Mouse (Mus musculus): Measurements from ENCODE around the gene D2hgdh. TPM values are rescaled to one million over a fixed set of nuclear protein-coding genes. Genes with fewer than 3 reads are reported as not detected.
A peak's percentile ranks its signal among the peaks of the same experiment; 100 is the strongest.
"Not testable (repeated sequence)": the region's sequence is repeated elsewhere in the genome, so short reads cannot be mapped to it uniquely, and the experiment has no call there.

D2hgdh gene
- polyA plus RNA-seq, 1 experiment from 2014 or later: 16.1 TPM

DNA sequence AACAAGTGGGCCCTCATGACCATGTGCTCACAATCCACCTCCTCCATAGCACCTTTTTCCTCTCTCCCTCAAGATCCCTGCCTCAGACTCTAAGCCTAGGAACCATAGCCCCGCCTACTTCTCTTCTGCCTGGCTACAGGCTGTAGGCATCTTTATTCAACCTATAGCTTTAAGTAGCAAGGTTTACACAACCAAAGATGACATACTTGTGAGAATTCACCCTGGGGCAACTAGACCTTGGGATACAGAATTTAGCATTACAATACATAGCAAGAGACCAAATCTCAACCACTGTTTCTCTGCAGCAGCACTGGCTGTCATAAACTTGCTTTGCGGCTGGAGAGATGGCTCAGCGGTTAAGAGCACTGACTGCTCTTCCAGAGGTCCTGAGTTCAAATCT is 14.7 kb upstream of the D2hgdh start:
- no peak for DNase-seq (ENCODE audit: low spot score)
- 95% methylated on average over 3 of the region's 3 CpGs for WGBS
- peaks cover 93% of the 10 kb centered on the region for H3K36me3 ChIP-seq

DNA sequence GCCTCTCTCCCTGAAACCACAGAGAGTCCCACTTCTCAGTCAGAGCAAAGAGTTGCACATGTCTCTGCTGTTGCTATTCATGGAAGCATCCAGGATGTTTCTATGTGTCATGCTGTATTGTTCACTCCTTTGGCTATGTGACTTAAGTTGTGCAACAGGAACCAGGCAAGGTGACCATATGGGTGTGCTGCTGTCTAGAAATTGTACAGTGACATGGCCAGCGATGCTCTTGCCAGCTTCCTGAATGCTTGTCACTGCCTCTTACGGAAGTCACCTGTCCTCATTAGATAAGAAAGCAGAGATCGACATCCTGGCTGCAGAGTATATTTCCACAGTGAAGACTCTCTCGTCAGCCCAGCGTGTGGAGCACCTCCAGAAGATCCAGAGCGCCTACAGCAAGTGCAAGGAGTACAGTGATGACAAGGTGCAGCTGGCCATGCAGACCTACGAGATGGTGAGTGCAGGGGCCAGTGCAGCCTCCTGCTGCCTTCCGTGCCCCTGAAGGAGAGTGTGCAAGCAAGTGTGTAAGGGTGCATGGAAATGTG is 13.1 kb upstream of the D2hgdh start:
- WGBS: 93% methylated on average over 8 of the region's 8 CpGs

More for the DNA sequence above, 14.7 kb upstream of the D2hgdh start:
- Histone ChIP-seq H3K27me3 (ENCODE audit: insufficient read depth, poor library complexity, severe bottlenecking) (no peaks in the 10 kb centered on the region), H3K9me3 (no peaks in the 10 kb centered on the region), H3K4me3 (no peak overlapping the region), H3K4me1 (replicated peaks) (peaks cover 10% of the 10 kb centered on the region), H3K27ac (no peak overlapping the region)

DNA sequence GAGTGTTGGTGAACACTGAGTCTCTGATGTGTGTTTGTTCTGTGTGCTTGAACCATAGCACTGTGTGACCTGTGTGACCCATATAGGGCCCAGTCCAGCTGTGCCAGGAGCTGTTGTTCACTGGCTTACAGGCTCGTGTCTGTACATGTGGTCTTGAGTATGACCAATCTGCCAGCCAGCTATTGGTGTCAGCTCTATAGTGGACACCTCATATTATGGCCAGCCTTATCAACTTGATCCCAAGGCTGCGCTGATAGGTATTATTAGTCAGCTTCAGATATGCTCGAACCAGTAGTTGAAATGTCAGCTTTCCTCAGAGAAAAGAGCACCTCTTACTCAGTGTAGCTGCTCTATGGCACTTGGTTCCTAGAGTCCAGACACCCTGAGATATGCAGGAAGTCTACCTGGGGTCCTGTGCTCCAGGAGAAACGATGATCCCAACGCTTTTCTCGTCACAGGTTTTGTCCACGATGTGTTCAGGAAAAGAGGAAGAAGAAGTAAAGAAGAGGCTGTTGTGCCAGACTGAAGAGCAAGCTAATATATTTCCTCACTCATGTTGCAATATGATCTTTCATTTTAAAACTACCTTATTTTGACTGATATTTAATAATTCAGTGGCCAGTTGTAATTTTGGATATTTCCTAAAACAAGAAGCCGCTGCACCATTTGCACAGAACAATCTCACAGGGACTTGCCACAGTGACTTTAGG is 6.7 kb upstream of the D2hgdh start:
- no peaks in the 10 kb centered on the region for H3K4me1 ChIP-seq (replicated peaks)
- 92% methylated on average over 8 of the region's 8 CpGs for WGBS
- no peaks in the 10 kb centered on the region for H3K9me3 ChIP-seq
- no peak overlapping the region for H3K27ac ChIP-seq
- H3K27me3 ChIP-seq (ENCODE audit: insufficient read depth, poor library complexity, severe bottlenecking): no peaks in the 10 kb centered on the region
- no peak for DNase-seq (ENCODE audit: low spot score)
- H3K4me3 ChIP-seq: no peak overlapping the region
- H3K36me3 ChIP-seq: peaks cover 88% of the 10 kb centered on the region

More for the DNA sequence above, 13.1 kb upstream of the D2hgdh start:
- H3K4me1 ChIP-seq (replicated peaks): no peaks in the 10 kb centered on the region
- H3K27ac ChIP-seq: no peak overlapping the region
- no peak overlapping the region for H3K4me3 ChIP-seq
- no peaks in the 10 kb centered on the region for H3K27me3 ChIP-seq (ENCODE audit: insufficient read depth, poor library complexity, severe bottlenecking)
- peaks cover 94% of the 10 kb centered on the region for H3K36me3 ChIP-seq
- DNase-seq (ENCODE audit: low spot score): no peak
- no peaks in the 10 kb centered on the region for H3K9me3 ChIP-seq

DNA sequence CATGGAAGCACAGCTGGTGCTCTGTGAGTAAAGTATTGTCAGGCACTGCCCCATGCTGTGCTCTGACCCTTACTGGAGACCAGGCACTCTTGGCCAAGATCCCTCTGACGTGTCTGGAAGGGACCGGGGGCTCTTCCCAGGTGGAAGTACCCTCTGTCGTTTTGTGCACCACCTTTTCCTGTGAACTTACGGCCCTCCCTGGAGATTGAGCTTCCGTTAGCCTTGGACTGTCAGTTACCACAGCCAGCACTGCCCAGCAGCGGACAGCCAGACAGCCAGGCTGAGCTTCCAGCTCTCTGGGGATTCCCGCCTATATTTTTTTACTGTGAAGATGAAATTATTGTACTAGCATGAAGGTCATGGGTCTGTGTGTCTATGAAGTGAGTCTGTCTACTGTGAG is 6.0 kb upstream of the D2hgdh start:
- Histone ChIP-seq H3K9me3 (no peaks in the 10 kb centered on the region), H3K27me3 (ENCODE audit: insufficient read depth, poor library complexity, severe bottlenecking) (no peaks in the 10 kb centered on the region), H3K4me1 (replicated peaks) (no peaks in the 10 kb centered on the region), H3K36me3 (peaks cover 80% of the 10 kb centered on the region), H3K4me3 (no peak overlapping the region), H3K27ac (no peak overlapping the region)
- 81% methylated on average over 7 of the region's 7 CpGs for WGBS
- no peak for DNase-seq (ENCODE audit: low spot score)

DNA sequence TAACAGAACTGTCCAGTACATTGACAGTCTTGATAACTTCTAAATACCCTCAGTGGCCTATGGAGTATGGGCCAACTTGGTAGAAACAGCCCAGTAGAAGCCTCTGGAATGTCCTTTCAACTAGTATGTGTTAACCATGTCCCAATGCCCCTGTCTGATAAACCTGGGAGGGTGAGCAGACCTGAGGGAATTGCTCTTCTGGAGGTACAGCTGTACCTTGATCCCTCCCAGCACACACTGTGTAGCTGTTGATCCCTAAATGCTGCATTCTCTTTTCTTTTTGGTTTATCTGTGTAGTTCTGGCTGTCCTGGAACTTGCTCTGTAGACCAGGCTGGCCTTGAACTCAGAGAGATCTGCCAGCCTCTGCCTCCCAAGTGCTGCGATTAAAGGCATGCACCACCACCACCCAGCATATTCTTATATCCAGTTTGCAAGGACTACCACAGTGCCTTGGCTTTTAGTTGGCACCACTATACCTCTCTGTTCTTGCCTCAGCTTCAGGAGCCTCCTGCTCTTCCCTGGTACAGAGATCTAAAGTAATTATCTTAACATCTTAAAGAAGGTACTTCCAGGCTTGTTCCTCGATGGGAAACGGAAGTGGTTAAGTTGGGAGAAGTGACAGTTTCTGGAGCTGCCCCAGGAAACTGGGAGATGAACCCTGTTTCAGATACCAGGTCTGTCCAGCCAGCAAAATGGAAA is 763 bp upstream of the D2hgdh start:
- no peaks in the 10 kb centered on the region for H3K9me3 ChIP-seq
- peaks cover 28% of the 10 kb centered on the region for H3K36me3 ChIP-seq
- peak overlapping the region; percentile 90 for H3K27ac ChIP-seq
- no peaks in the 10 kb centered on the region for H3K27me3 ChIP-seq (ENCODE audit: insufficient read depth, poor library complexity, severe bottlenecking)
- H3K4me3 ChIP-seq: peak overlapping the region; percentile 60; the same call in 1 of the 2 replicates
- 84% methylated on average over 3 of the region's 3 CpGs for WGBS
- H3K4me1 ChIP-seq (replicated peaks): peaks cover 16% of the 10 kb centered on the region
- no peak for DNase-seq (ENCODE audit: low spot score)

DNA sequence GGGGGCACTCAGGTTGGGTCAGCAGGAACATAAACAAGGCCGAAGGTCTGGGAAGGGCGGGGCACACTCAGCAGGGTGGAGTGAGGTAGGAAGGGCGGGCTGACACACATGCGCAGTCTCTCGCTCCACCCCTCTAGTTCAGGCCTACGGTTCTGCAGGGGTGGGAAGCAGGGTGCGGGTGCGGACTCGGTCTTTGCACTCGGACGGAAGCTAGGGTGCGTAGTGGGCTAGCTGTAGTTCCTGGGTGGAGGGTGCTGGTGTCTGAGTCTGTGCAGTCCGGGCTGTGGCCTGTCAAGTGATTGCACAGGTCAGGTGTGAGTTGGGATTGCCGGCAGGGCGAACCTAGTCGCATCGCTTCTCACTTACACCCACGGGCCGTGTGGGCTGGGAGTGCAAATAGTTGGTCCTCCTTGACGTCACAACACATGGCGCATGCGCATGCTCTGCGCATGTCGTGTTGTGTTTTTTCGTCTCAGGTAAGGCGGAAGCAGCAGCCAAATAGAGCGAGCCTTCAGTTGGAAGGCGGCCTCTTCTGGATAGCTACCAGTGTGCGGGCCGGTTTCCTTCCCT is 481 bp downstream of the D2hgdh start:
- under 1% methylated on average over 30 of the region's 30 CpGs for WGBS

DNA sequence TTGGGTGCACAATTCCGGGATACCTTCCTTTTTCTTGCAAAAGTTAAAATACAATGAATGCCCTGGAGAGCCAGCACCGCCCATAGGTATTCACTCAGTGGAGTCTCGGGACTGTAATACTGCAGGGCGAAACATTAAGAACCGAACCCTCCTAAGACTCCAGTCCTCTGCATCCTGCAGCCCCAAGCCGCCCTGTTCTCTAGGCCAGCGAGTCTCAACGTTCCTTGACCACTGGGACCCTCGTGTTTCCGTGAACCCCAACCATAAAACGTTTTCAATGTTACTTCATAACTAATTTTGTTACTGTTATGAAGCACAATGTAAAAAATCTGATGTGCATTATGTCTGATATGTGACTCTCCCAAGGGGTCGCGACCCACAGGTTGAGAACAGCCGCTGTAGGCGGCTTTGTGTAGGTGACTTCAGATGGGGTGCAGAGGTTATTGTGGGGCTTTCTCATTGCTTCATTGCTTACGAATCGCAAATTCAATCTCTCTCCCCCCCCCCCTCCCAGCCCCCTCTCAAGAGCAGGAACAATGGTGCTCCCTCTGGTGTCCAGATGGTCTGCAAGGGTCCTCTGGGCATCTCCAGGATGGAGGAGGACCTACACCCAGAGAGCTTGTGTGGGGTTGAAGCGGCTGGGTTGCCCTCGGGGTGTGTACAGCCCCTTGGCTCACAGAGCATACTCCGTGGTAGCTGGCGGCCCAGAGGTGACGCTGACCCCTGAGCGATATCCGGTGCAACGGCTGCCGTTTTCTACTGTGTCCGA is 1.2 kb downstream of the D2hgdh start:
- WGBS: 48% methylated on average over 27 of the region's 27 CpGs
- peaks cover 16% of the 10 kb centered on the region for H3K4me1 ChIP-seq (replicated peaks)
- DNase-seq (ENCODE audit: low spot score): peak; percentile 34
- no peaks in the 10 kb centered on the region for H3K9me3 ChIP-seq
- H3K27me3 ChIP-seq (ENCODE audit: insufficient read depth, poor library complexity, severe bottlenecking): no peaks in the 10 kb centered on the region
- H3K27ac ChIP-seq: peak overlapping the region; percentile 90
- H3K36me3 ChIP-seq: peaks cover 14% of the 10 kb centered on the region
- peak overlapping the region; percentile 60 for H3K4me3 ChIP-seq

More for the DNA sequence above, 481 bp downstream of the D2hgdh start:
- Histone ChIP-seq H3K27me3 (ENCODE audit: insufficient read depth, poor library complexity, severe bottlenecking) (no peaks in the 10 kb centered on the region), H3K4me1 (replicated peaks) (peaks cover 16% of the 10 kb centered on the region), H3K9me3 (no peaks in the 10 kb centered on the region), H3K36me3 (peaks cover 22% of the 10 kb centered on the region), H3K4me3 (peak overlapping the region; percentile 60), H3K27ac (peak overlapping the region; percentile 90)
- peak; percentile 92 for DNase-seq (ENCODE audit: low spot score)

DNA sequence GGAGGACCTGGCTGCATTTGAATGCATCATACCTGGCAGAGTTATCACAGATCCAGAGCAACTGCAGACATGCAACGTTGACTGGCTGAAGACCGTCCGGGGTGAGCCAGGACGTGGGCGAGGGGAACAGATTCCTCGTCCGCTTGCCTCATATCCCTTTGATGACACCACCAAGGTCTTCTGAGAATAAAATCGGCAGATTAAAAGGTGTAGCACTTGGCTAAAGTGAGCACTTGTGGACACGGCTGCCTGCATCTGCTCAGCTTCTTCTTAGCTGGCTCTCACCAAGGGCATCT is 1.8 kb downstream of the D2hgdh start:
- Histone ChIP-seq H3K27ac (peak overlapping the region; percentile 90; the same call in 1 of the 2 replicates), H3K27me3 (ENCODE audit: insufficient read depth, poor library complexity, severe bottlenecking) (no peaks in the 10 kb centered on the region)

DNA sequence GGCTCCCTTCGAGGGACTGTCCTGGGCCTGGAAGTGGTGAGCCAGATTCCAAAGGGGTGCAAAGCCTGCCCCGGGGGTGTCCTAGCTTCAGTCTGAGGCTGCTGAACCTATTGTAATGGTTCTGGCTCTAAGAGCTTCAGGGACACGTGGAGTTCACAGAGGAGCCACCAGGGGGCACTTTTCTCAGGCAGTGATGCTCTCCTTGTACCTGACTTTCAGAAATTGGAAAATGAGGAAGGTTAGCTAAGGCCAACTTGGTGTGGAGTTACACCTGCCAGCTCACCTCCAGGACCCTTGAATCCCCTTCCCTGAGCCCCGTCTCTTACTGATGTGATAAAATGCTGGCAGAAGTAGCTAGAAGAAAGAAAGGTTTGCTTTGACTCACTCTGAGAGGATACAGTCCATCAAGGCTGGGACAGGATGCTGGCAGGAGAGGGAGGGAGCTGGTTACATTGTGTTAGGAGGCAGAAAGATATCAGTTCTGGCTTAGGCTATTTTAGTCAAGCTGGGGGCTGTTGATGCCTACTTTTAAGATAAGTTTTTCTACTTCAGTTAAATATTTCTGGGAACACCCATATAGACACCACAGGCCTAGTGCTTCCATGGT is 8.1 kb downstream of the D2hgdh start:
- H3K27me3 ChIP-seq (ENCODE audit: insufficient read depth, poor library complexity, severe bottlenecking); H3K4me1 ChIP-seq (replicated peaks); H3K27ac ChIP-seq; H3K9me3 ChIP-seq; H3K4me3 ChIP-seq; DNase-seq (ENCODE audit: low spot score): not testable (repeated sequence)
- H3K36me3 ChIP-seq: peaks cover 34% of the 10 kb centered on the region
- 57% methylated on average over 4 of the region's 4 CpGs for WGBS

More for the DNA sequence above, 1.8 kb downstream of the D2hgdh start:
- Histone ChIP-seq H3K9me3 (no peaks in the 10 kb centered on the region), H3K4me1 (replicated peaks) (peaks cover 16% of the 10 kb centered on the region), H3K4me3 (peak overlapping the region; percentile 60; the same call in 1 of the 2 replicates), H3K36me3 (peaks cover 9% of the 10 kb centered on the region)
- DNase-seq (ENCODE audit: low spot score): no peak
- 95% methylated on average over 9 of the region's 9 CpGs for WGBS

DNA sequence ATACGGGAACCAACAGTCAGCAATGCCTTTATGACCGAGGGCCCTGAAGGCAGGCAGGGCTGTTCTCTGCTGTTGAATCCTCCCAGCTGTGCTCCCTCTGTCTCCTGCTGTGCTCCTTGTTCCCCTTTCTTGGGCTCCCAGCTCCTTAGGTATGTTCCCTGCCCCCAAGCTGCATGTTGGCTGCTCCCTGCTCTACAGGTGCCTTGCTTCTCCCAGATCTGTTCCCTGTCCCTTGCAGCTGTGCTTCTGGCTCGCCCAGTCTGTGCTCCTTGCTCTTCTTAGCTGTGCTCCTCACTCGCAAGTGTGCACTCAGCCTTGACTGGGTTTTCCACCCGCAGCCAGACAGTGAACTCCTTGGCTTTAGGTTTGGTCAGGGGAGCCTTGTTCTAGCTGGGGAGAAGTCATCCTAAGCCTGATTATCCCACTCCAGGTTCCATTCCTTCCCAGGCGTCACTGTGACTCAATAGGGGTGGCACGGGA is 10.0 kb downstream of the D2hgdh start:
- no peaks in the 10 kb centered on the region for H3K9me3 ChIP-seq
- WGBS: 87% methylated on average over 7 of the region's 7 CpGs
- H3K4me3 ChIP-seq: no peak overlapping the region

DNA sequence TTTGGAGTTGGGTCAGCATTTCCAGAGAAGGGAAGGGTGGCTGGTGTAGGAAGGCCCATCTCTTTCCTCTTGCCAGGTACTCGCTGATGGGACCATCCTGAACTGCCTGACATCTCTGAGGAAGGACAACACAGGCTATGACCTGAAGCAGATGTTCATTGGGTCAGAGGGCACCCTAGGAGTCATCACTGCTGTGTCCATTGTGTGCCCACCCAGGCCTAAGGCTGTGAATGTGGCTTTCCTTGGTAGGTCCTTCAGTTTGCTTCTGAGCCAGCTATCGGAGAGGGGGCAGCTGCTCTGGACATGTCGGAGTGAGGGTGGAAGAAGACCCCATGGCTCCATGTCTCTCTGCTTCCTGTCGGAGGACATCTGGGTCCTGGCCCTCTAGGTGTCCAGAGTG is 10.5 kb downstream of the D2hgdh start:
- peaks cover 35% of the 10 kb centered on the region for H3K36me3 ChIP-seq
- no peak overlapping the region for H3K4me3 ChIP-seq
- WGBS: 88% methylated on average over 4 of the region's 4 CpGs
- no peak overlapping the region for H3K27ac ChIP-seq
- no peak for DNase-seq (ENCODE audit: low spot score)
- no peaks in the 10 kb centered on the region for H3K9me3 ChIP-seq
- no peaks in the 10 kb centered on the region for H3K27me3 ChIP-seq (ENCODE audit: insufficient read depth, poor library complexity, severe bottlenecking)
- H3K4me1 ChIP-seq (replicated peaks): no peaks in the 10 kb centered on the region

More for the DNA sequence above, 10.0 kb downstream of the D2hgdh start:
- H3K27ac ChIP-seq: no peak overlapping the region
- H3K4me1 ChIP-seq (replicated peaks): no peaks in the 10 kb centered on the region
- H3K36me3 ChIP-seq: peaks cover 37% of the 10 kb centered on the region
- H3K27me3 ChIP-seq (ENCODE audit: insufficient read depth, poor library complexity, severe bottlenecking): no peaks in the 10 kb centered on the region
- DNase-seq (ENCODE audit: low spot score): no peak

DNA sequence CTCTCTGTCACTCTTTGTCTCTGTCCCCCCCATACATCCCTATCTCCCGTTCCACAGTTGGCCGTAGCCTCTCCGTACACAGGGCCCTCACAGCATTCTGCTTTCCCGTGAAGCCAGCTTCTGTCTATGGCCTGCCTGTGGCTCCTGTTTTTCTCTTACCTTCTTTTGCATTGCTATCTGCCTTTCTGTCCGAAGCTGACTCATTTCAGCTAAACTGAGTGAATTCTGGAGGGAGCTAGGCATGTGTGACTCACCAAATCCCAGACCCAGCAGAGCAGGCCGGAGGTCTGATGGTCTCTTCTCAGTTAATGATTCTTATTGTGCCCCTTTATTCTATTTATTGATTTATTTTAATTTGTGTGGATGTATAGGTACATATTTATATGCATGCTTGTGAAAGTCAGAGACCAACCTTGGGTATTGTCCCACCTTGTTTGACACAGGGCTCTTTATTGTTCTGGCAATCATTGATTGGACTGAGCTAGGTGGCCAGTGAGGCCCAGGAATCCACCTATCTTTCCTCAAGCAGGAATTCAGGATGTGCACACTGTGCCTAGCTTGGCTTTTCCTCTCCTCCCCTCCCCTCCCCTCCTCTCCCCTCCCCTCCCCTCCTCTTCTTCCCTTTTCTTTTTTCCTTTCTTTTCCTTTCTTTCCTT is 11.3 kb downstream of the D2hgdh start:
- H3K4me3 ChIP-seq: no peak overlapping the region
- 91% methylated on average over 6 of the region's 6 CpGs for WGBS
- H3K36me3 ChIP-seq: peaks cover 35% of the 10 kb centered on the region
- H3K9me3 ChIP-seq: no peaks in the 10 kb centered on the region
- H3K27me3 ChIP-seq (ENCODE audit: insufficient read depth, poor library complexity, severe bottlenecking): no peaks in the 10 kb centered on the region
- H3K27ac ChIP-seq: no peak overlapping the region
- H3K4me1 ChIP-seq (replicated peaks): no peaks in the 10 kb centered on the region
- DNase-seq (ENCODE audit: low spot score): no peak

All from hindbrain, embryonic 10.5 days (tissue).